Mouse (Mus musculus) forebrain, embryonic 16.5 days (tissue): ENCODE results near the gene Ptcra. TPM values are rescaled to one million over a fixed set of nuclear protein-coding genes. Genes with fewer than 3 reads are reported as not detected.

Experiments
- ATAC-seq: fragments of 200-750 bp; cut with Nextera tagmentation; 2 replicates; pipeline ENCODE4 v1.8.0; 2017; ENCODE audit warnings: mild to moderate bottlenecking, moderate library complexity
- H3K27ac ChIP-seq: fragments of 300-500 bp; sonication (generic); 2 replicates; pipeline ENCODE4 v1.5.1; 2014; ENCODE audit warnings: low read length, control low read depth
- H3K27me3 ChIP-seq: fragments of 300-500 bp; sonication (generic); replicated peaks from 2 replicates; pipeline ENCODE4 v1.6.1; 2014; ENCODE audit warnings: low read length; ENCODE audit not compliant: control insufficient read depth, insufficient read depth
- H3K36me3 ChIP-seq: fragments of 300-500 bp; sonication (generic); 2 replicates; pipeline ENCODE4 v1.6.1; 2014; ENCODE audit not compliant: control insufficient read depth, insufficient read depth
- H3K4me1 ChIP-seq: fragments of 300-500 bp; sonication (generic); replicated peaks from 2 replicates; pipeline ENCODE4 v1.6.1; 2014; ENCODE audit warnings: low read length; ENCODE audit not compliant: control insufficient read depth, insufficient read depth
- H3K4me2 ChIP-seq: fragments of 300-500 bp; sonication (generic); 2 replicates; pipeline ENCODE4 v1.6.1; 2014; ENCODE audit warnings: mild to moderate bottlenecking, low read length, control low read depth
- H3K4me3 ChIP-seq: fragments of 300-500 bp; sonication (generic); replicated peaks from 2 replicates; pipeline ENCODE4 v1.5.1; 2014; ENCODE audit warnings: mild to moderate bottlenecking, low read length, control low read depth
- H3K9ac ChIP-seq: fragments of 300-500 bp; sonication (generic); replicated peaks from 2 replicates; pipeline ENCODE4 v1.6.1; 2014; ENCODE audit warnings: low read depth, low read length, control low read depth
- H3K9me3 ChIP-seq: fragments of 300-500 bp; sonication (generic); 2 replicates; pipeline ENCODE4 v1.6.1; 2016; ENCODE audit warnings: low read length; ENCODE audit not compliant: control insufficient read depth
- WGBS: fragments of 180-500 bp; shearing (Covaris S2); extraction: QIAGEN DNeasy Blood & Tissue Kit; methylation state at CpG from one replicate; pipeline ENCODE4 v1.1.7; 2014; 5-methylcytosine and 5-hydroxymethylcytosine counted together
- polyA plus RNA-seq: library from polyadenylated mRNA; unstranded; fragments of >200 nt; fragmentation: Nextera tagmentation; extraction: Ambion mirVana; gene quantifications from 2 replicates; pipeline ENCODE4 v1.2.1, GENCODE M21; 2015

Gene Ptcra
- polyA plus RNA-seq, 1 experiment from 2014 or later = not detected

DNA sequence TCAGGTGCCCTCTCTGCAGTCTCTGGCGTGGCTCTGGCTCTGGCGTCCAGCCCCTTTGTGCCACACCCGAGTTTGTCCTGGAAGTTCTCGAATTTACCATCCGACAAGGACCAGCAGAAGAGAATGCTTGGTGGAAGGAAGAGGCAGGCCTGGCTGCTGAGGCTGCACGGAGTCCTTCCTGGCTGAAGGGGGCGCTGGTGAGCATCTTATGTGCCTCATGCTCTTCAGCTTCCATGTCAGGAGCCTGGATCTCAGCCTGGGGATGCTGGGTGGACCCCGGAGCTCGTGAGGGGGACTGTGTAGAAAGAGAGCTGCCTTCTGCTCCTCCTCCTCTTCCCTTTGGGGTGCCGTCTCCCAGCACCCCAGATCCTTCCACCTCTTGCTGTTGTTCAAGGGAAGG, 27.4 kb downstream of the Ptcra start:
- no peak overlapping the region for H3K4me3 ChIP-seq
- no peaks in the 10 kb centered on the region for H3K9me3 ChIP-seq
- H3K27me3 ChIP-seq = no peaks in the 10 kb centered on the region
- no peak overlapping the region for H3K4me2 ChIP-seq
- WGBS = 59% methylated on average over 10 of the region's 10 CpGs
- H3K27ac ChIP-seq = no peak overlapping the region
- no peak for ATAC-seq
- no peaks in the 10 kb centered on the region for H3K36me3 ChIP-seq
- no peaks in the 10 kb centered on the region for H3K4me1 ChIP-seq
- H3K9ac ChIP-seq = no peak overlapping the region

DNA sequence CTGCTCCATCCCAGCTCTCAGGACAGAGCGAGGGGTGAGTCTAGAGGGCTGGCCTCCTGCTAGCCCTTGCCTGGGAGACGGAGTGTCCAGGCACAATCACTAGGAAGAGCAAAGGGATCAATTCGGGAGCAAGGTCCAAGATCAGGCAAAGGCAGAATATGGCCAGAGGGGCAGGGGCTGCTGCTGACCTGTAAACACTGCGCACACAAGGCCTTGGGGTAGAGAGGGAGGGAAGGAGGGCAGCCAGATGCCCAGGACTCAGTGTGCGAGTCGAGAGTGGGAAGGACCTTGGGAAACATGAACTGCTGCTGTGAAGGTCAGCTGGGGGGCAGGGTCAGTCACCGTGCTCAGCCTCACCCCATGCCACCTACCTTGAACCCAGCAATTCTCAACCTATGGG, 28.2 kb downstream of the Ptcra start:
- WGBS = 96% methylated on average over 7 of the region's 7 CpGs

GRCm38 (mm10) chr17:46734055-46734454, 29.5 kb downstream of the Ptcra start:
- Histone ChIP-seq H3K27me3 (no peaks in the 10 kb centered on the region), H3K36me3 (no peaks in the 10 kb centered on the region)
- no peak for ATAC-seq

More for the DNA sequence above, 28.2 kb downstream of the Ptcra start:
- Histone ChIP-seq H3K4me2 (no peak overlapping the region), H3K4me1 (no peaks in the 10 kb centered on the region), H3K27ac (no peak overlapping the region), H3K9ac (no peak overlapping the region), H3K27me3 (no peaks in the 10 kb centered on the region), H3K4me3 (no peak overlapping the region), H3K36me3 (no peaks in the 10 kb centered on the region), H3K9me3 (no peaks in the 10 kb centered on the region)
- ATAC-seq = no peak

GRCm38 (mm10) chr17:46728904-46729318, 34.6 kb downstream of the Ptcra start, which contains the start of gene Gnmt:
Gene Gnmt, minus strand, starts transcription at chr17:46729168.
- H3K27ac ChIP-seq = no peak within 1 kb of the TSS
- WGBS = 15% methylated on average over 24 of the region's 24 CpGs
- no peaks in the 10 kb centered on the region for H3K9me3 ChIP-seq
- no peak within 1 kb of the TSS for H3K4me3 ChIP-seq
- H3K4me2 ChIP-seq = no peak within 1 kb of the TSS
- 0 out of 2 replicates have a peak, but pooled peaks cover 3% of the 10 kb centered on the region for H3K27me3 ChIP-seq
- no peaks in the 10 kb centered on the region; the same call in 1 of the 2 replicates for H3K4me1 ChIP-seq
- no peak within 1 kb of the TSS; the same call in 1 of the 2 replicates for H3K9ac ChIP-seq
- no peaks in the 10 kb centered on the region for H3K36me3 ChIP-seq
- ATAC-seq = no peak

More at GRCm38 (mm10) chr17:46734055-46734454, 29.5 kb downstream of the Ptcra start:
- Histone ChIP-seq H3K9ac (no peak overlapping the region), H3K4me2 (no peak overlapping the region), H3K27ac (no peak overlapping the region), H3K4me3 (no peak overlapping the region), H3K4me1 (no peaks in the 10 kb centered on the region), H3K9me3 (no peaks in the 10 kb centered on the region)
- WGBS = 96% methylated on average over 3 of the region's 3 CpGs

GRCm38 (mm10) chr17:46728496-46728895, 35.0 kb downstream of the Ptcra start:
- no peak for ATAC-seq
- H3K27ac ChIP-seq = no peak overlapping the region
- no peak overlapping the region for H3K4me2 ChIP-seq
- H3K36me3 ChIP-seq = no peaks in the 10 kb centered on the region; the same call in 1 of the 2 replicates
- 0 out of 2 replicates have a peak, but pooled peaks cover 3% of the 10 kb centered on the region for H3K27me3 ChIP-seq
- 49% methylated on average over 11 of the region's 11 CpGs for WGBS
- no peaks in the 10 kb centered on the region; the same call in 1 of the 2 replicates for H3K4me1 ChIP-seq
- no peak overlapping the region for H3K4me3 ChIP-seq
- no peaks in the 10 kb centered on the region for H3K9me3 ChIP-seq
- no peak overlapping the region; the same call in 1 of the 2 replicates for H3K9ac ChIP-seq

- 40% methylated on average over 6 of the region's 6 CpGs for WGBS
- Histone ChIP-seq H3K36me3 (no peaks in the 10 kb centered on the region; the same call in 1 of the 2 replicates), H3K9ac (no peak overlapping the region), H3K27ac (no peak overlapping the region), H3K27me3 (0 out of 2 replicates have a peak, but pooled peaks cover 3% of the 10 kb centered on the region), H3K4me1 (no peaks in the 10 kb centered on the region; the same call in 1 of the 2 replicates), H3K4me3 (no peak overlapping the region), H3K9me3 (no peaks in the 10 kb centered on the region), H3K4me2 (no peak overlapping the region)
- ATAC-seq = no peak
Measured at GRCm38 (mm10) chr17:46728021-46728420, 35.5 kb downstream of the Ptcra start.

- no peaks in the 10 kb centered on the region; the same call in 1 of the 2 replicates for H3K36me3 ChIP-seq
- H3K27ac ChIP-seq = no peak overlapping the region
- no peaks in the 10 kb centered on the region; the same call in 1 of the 2 replicates for H3K4me1 ChIP-seq
- H3K27me3 ChIP-seq = 0 out of 2 replicates have a peak, but pooled peaks cover 3% of the 10 kb centered on the region
- no peak overlapping the region for H3K9ac ChIP-seq
- no peaks in the 10 kb centered on the region for H3K9me3 ChIP-seq
- no peak overlapping the region for H3K4me3 ChIP-seq
- no peak for ATAC-seq
- no peak overlapping the region for H3K4me2 ChIP-seq
- 93% methylated on average over 11 of the region's 11 CpGs for WGBS
Measured at GRCm38 (mm10) chr17:46727271-46727670, 36.2 kb downstream of the Ptcra start.

DNA sequence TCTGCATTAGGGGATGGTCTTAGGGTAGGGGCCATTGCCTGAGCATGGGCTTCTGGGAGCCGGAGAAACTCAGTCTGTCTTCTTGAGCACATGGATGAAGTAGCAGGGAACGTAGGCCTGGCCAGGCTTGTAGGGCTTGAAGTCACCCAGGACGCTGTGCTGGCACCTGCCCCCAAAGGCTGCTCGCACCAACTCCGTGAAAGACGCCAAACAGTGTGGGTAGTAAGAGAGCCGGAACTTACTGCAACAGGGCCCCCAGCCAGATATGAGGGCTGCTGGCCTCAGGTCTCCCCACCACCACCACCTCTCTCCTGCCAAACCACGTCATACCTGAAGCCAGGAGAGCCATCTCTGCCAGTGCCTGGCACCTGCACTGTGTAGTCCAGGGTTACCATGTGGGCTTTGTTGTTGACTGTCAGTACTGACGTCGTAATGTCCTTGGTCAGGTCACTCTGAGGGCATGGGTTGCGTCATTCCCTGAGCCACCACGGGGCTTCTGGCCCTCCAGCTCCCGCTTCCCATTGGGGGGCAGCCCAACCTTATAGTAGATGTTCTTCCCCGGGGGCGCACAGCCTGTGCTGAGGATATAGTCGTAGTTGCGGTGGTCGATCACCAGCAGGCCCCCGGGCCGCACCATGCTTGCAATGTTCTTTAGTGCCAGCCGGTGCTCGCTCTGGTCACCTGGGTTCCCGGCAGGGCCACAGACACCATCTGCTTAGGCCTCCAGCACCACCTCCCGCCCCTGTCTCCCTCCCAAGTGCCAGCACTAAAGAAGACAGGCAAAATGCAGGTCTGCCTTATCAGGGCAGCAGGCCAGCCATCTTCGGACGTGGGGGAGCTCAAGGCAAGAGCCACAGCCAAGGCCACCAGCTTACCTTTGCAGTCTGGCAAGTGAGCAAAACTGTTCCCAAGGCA, 37.5 kb downstream of the Ptcra start:
- peaks cover 4% of the 10 kb centered on the region; the same call in 1 of the 2 replicates for H3K36me3 ChIP-seq
- no peak overlapping the region for H3K4me2 ChIP-seq
- no peaks in the 10 kb centered on the region for H3K9me3 ChIP-seq
- H3K9ac ChIP-seq = no peak overlapping the region
- H3K4me3 ChIP-seq = no peak overlapping the region
- H3K4me1 ChIP-seq = no peaks in the 10 kb centered on the region; the same call in 1 of the 2 replicates
- no peak overlapping the region for H3K27ac ChIP-seq
- WGBS = 94% methylated on average over 26 of the region's 26 CpGs
- no peak for ATAC-seq
- H3K27me3 ChIP-seq = 0 out of 2 replicates have a peak, but pooled peaks cover 3% of the 10 kb centered on the region

GRCm38 (mm10) chr17:46725273-46725672, 38.2 kb downstream of the Ptcra start:
- no peak overlapping the region for H3K9ac ChIP-seq
- H3K36me3 ChIP-seq = peaks cover 4% of the 10 kb centered on the region; the same call in 1 of the 2 replicates

More at GRCm38 (mm10) chr17:46725273-46725672, 38.2 kb downstream of the Ptcra start:
- H3K9me3 ChIP-seq = no peaks in the 10 kb centered on the region
- no peak overlapping the region for H3K4me3 ChIP-seq
- H3K27ac ChIP-seq = no peak overlapping the region
- no peaks in the 10 kb centered on the region; the same call in 1 of the 2 replicates for H3K4me1 ChIP-seq
- H3K4me2 ChIP-seq = no peak overlapping the region
- H3K27me3 ChIP-seq = 0 out of 2 replicates have a peak, but pooled peaks cover 3% of the 10 kb centered on the region
- WGBS = 46% methylated on average over 9 of the region's 9 CpGs
- ATAC-seq = 0 out of 2 replicates have a peak, but pooled peaks have one; percentile 4
